Mouse (Mus musculus) forebrain, embryonic 15.5 days (tissue): ENCODE data around the gene Cdkn2aipnl. TPM values are rescaled to one million over a fixed set of nuclear protein-coding genes. Genes with fewer than 3 reads are reported as not detected.

Experiments
- ATAC-seq: fragments of 200-750 bp; cut with Nextera tagmentation; replicated peaks from 2 replicates; pipeline ENCODE4 v1.8.0; 2017; ENCODE audit warnings: mild to moderate bottlenecking, moderate TSS enrichment, moderate library complexity
- H3K27ac ChIP-seq: fragments of 300-500 bp; sonication (generic); replicated peaks from 2 replicates; pipeline ENCODE4 v1.5.1; 2015; ENCODE audit warnings: mild to moderate bottlenecking, inconsistent platforms
- H3K27me3 ChIP-seq: fragments of 300-500 bp; sonication (generic); 2 replicates; pipeline ENCODE4 v1.6.1; 2015; ENCODE audit warnings: inconsistent platforms
- H3K36me3 ChIP-seq: fragments of 300-500 bp; sonication (generic); 2 replicates; pipeline ENCODE4 v1.6.1; 2015; ENCODE audit warnings: mild to moderate bottlenecking, inconsistent platforms
- H3K4me1 ChIP-seq: fragments of 300-500 bp; sonication (generic); 2 replicates; pipeline ENCODE4 v1.6.1; 2015; ENCODE audit warnings: inconsistent platforms
- H3K4me2 ChIP-seq: fragments of 300-500 bp; sonication (generic); replicated peaks from 2 replicates; pipeline ENCODE4 v1.6.1; 2015; ENCODE audit warnings: mild to moderate bottlenecking, inconsistent platforms
- H3K4me3 ChIP-seq: fragments of 300-500 bp; sonication (generic); 2 replicates; pipeline ENCODE4 v1.5.1; 2015; ENCODE audit warnings: mild to moderate bottlenecking, inconsistent platforms
- H3K9ac ChIP-seq: fragments of 300-500 bp; sonication (generic); replicated peaks from 2 replicates; pipeline ENCODE4 v1.6.1; 2015; ENCODE audit warnings: mild to moderate bottlenecking, inconsistent platforms
- H3K9me3 ChIP-seq: fragments of 300-500 bp; sonication (generic); 2 replicates; pipeline ENCODE4 v1.6.1; 2016; ENCODE audit warnings: inconsistent platforms
- WGBS: fragments of 180-500 bp; shearing (Covaris S2); methylation state at CpG from one replicate; pipeline ENCODE4 v1.1.7; 2015; ENCODE audit warnings: mixed read lengths; 5-methylcytosine and 5-hydroxymethylcytosine counted together
- polyA plus RNA-seq: library from polyadenylated mRNA; unstranded; fragments of >200 nt; fragmentation: Nextera tagmentation; extraction: Ambion mirVana; gene quantifications from 2 replicates; pipeline ENCODE4 v1.2.1, GENCODE M21; 2015

The Cdkn2aipnl gene
- polyA plus RNA-seq, 1 experiment from 2014 or later: 118 TPM

- Histone ChIP-seq H3K27me3 (no peaks in the 10 kb centered on the region), H3K4me2 (peak overlapping the region; percentile 88), H3K9me3 (no peaks in the 10 kb centered on the region), H3K4me1 (peaks cover 46% of the 10 kb centered on the region), H3K9ac (peak overlapping the region; percentile 91), H3K27ac (peak overlapping the region; percentile 98), H3K4me3 (peak overlapping the region; percentile 65), H3K36me3 (peaks cover 28% of the 10 kb centered on the region)
- peak; percentile 40 for ATAC-seq
- WGBS: under 1% methylated on average over 29 of the region's 29 CpGs
Observed at GRCm38 (mm10) chr11:51999611-52000289, 32.3 kb downstream of the Cdkn2aipnl start.

GRCm38 (mm10) chr11:52000290-52000962 lies 33.0 kb downstream of the Cdkn2aipnl start, which contains the start of gene Ube2b:
Gene Ube2b, minus strand, starts transcription at chr11:52000762.
- peaks cover 22% of the 10 kb centered on the region for H3K36me3 ChIP-seq
- H3K4me1 ChIP-seq: peaks cover 50% of the 10 kb centered on the region
- peak; percentile 79 for ATAC-seq
- peak within 1 kb of the TSS; percentile 98 for H3K27ac ChIP-seq
- peak within 1 kb of the TSS; percentile 91 for H3K9ac ChIP-seq
- WGBS: under 1% methylated on average over 63 of the region's 63 CpGs
- no peaks in the 10 kb centered on the region for H3K9me3 ChIP-seq
- peak within 1 kb of the TSS; percentile 88 for H3K4me2 ChIP-seq
- peak within 1 kb of the TSS; percentile 65 for H3K4me3 ChIP-seq
- no peaks in the 10 kb centered on the region for H3K27me3 ChIP-seq

GRCm38 (mm10) chr11:52001341-52001740 lies 33.9 kb downstream of the Cdkn2aipnl start:
- Histone ChIP-seq H3K4me3 (peak overlapping the region; percentile 65), H3K9ac (no peak overlapping the region), H3K27ac (peak overlapping the region; percentile 98), H3K9me3 (no peaks in the 10 kb centered on the region), H3K4me2 (peak overlapping the region; percentile 51), H3K36me3 (peaks cover 14% of the 10 kb centered on the region), H3K4me1 (peaks cover 56% of the 10 kb centered on the region), H3K27me3 (no peaks in the 10 kb centered on the region)
- no peak for ATAC-seq
- WGBS: 57% methylated on average over 10 of the region's 10 CpGs

GRCm38 (mm10) chr11:52001861-52002260 lies 34.4 kb downstream of the Cdkn2aipnl start:
- peaks cover 51% of the 10 kb centered on the region for H3K4me1 ChIP-seq
- H3K4me3 ChIP-seq: no peak overlapping the region
- no peak overlapping the region for H3K9ac ChIP-seq
- no peaks in the 10 kb centered on the region for H3K9me3 ChIP-seq
- H3K4me2 ChIP-seq: no peak overlapping the region
- ATAC-seq: no peak
- H3K27ac ChIP-seq: no peak overlapping the region
- H3K36me3 ChIP-seq: peaks cover 9% of the 10 kb centered on the region
- no peaks in the 10 kb centered on the region for H3K27me3 ChIP-seq
- 94% methylated on average over 8 of the region's 8 CpGs for WGBS

- H3K9me3 ChIP-seq: no peaks in the 10 kb centered on the region
- no peak for ATAC-seq
- H3K4me3 ChIP-seq: peak overlapping the region; percentile 98
- peak overlapping the region; percentile 94 for H3K27ac ChIP-seq
- peaks cover 40% of the 10 kb centered on the region for H3K4me1 ChIP-seq
- peak overlapping the region; percentile 57 for H3K4me2 ChIP-seq
- H3K36me3 ChIP-seq: no peaks in the 10 kb centered on the region
- H3K9ac ChIP-seq: no peak overlapping the region
- 81% methylated on average over 13 of the region's 13 CpGs for WGBS
- H3K27me3 ChIP-seq: no peaks in the 10 kb centered on the region
Observed at GRCm38 (mm10) chr11:52002842-52003504, 35.5 kb downstream of the Cdkn2aipnl start.

DNA sequence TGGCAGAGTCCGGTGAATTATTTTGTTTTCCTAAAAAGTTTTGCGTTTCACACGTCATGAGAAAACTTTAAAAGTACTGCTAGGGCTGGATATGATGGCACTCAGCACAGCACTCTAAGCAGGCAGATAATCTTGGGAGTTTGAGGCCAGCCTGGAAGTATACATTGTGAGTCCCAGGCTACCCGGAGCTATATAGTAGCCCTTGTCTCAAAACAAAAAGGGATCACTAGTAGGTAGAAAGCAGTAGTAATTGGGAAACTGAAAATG lies 36.0 kb downstream of the Cdkn2aipnl start:
- peak; percentile 3; the same call in 1 of the 2 replicates for ATAC-seq
- Histone ChIP-seq H3K4me2 (peak overlapping the region; percentile 57), H3K9ac (peak overlapping the region; percentile 95), H3K4me3 (peak overlapping the region; percentile 98), H3K27ac (peak overlapping the region; percentile 94), H3K4me1 (peaks cover 35% of the 10 kb centered on the region), H3K9me3 (no peaks in the 10 kb centered on the region), H3K27me3 (no peaks in the 10 kb centered on the region), H3K36me3 (peaks cover 4% of the 10 kb centered on the region; the same call in 1 of the 2 replicates)
- 23% methylated on average over 4 of the region's 4 CpGs for WGBS

- peak; percentile 89 for ATAC-seq
- H3K27me3 ChIP-seq: no peaks in the 10 kb centered on the region
- H3K4me3 ChIP-seq: peak within 1 kb of the TSS; percentile 98
- peak within 1 kb of the TSS; percentile 57 for H3K4me2 ChIP-seq
- H3K27ac ChIP-seq: peak within 1 kb of the TSS; percentile 94
- H3K9me3 ChIP-seq: no peaks in the 10 kb centered on the region
- H3K4me1 ChIP-seq: peaks cover 30% of the 10 kb centered on the region
- peaks cover 5% of the 10 kb centered on the region; the same call in 1 of the 2 replicates for H3K36me3 ChIP-seq
- under 1% methylated on average over 49 of the region's 51 CpGs for WGBS
- H3K9ac ChIP-seq: peak within 1 kb of the TSS; percentile 95
Observed at GRCm38 (mm10) chr11:52003772-52004528, 36.5 kb downstream of the Cdkn2aipnl start, which contains the start of gene Cdkl3. Gene Cdkl3, plus strand, starts transcription at chr11:52004221.

DNA sequence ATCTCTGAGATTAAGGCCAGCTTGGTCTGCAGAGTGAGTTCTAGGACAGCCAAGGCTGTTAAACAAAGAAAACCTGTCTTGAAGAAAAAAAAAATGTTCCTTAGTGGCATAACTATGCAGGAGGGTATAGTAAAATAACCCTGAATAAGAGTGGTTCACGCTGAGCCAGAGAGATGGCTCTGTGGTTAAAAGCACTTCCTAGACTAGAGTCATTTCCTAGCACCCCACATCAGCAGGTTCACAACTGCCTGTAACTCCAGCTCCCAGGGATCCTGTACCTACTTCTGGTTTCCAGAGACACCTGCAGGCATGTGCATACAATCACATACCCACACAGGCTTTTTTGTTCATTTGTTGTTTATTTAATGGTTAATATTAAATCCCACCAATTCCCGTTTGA lies 38.1 kb downstream of the Cdkn2aipnl start:
- peak overlapping the region; percentile 19; the same call in 1 of the 2 replicates for H3K4me2 ChIP-seq
- peaks cover 5% of the 10 kb centered on the region; the same call in 1 of the 2 replicates for H3K36me3 ChIP-seq
- no peak overlapping the region for H3K9ac ChIP-seq
- WGBS: 75% methylated on average over 2 of the region's 2 CpGs
- no peaks in the 10 kb centered on the region for H3K27me3 ChIP-seq
- peak overlapping the region; percentile 7; the same call in 1 of the 2 replicates for H3K4me3 ChIP-seq
- peaks cover 25% of the 10 kb centered on the region for H3K4me1 ChIP-seq
- no peak for ATAC-seq
- H3K9me3 ChIP-seq: no peaks in the 10 kb centered on the region
- no peak overlapping the region for H3K27ac ChIP-seq

GRCm38 (mm10) chr11:52011011-52011410 lies 43.5 kb downstream of the Cdkn2aipnl start:
- H3K9ac ChIP-seq: no peak overlapping the region
- H3K27me3 ChIP-seq: no peaks in the 10 kb centered on the region
- ATAC-seq: no peak
- no peaks in the 10 kb centered on the region for H3K4me1 ChIP-seq
- H3K4me3 ChIP-seq: no peak overlapping the region
- H3K9me3 ChIP-seq: no peaks in the 10 kb centered on the region
- H3K4me2 ChIP-seq: no peak overlapping the region
- WGBS: 85% methylated on average over 11 of the region's 11 CpGs
- H3K36me3 ChIP-seq: peaks cover 5% of the 10 kb centered on the region; the same call in 1 of the 2 replicates
- no peak overlapping the region for H3K27ac ChIP-seq

DNA sequence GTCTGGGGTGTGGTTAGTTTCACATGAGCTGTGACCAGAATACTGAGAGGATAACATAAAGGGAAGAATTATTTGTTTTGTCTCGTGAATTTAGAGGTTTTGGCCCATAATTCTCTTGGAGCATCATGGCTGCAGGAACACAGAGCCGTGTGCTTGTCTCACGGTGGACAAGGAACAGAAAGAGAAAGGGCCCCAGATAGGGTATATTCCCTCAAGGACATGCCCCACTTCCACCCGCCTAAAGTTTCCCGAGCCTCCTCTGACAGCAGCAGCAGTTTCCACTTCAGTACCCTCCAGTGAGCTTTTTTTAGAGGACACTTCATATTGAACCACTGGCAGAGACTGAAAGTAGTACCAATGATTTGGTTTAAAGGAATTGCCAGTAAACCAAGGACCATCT lies 44.1 kb downstream of the Cdkn2aipnl start:
- no peak for ATAC-seq
- WGBS: 69% methylated on average over 5 of the region's 5 CpGs
- Histone ChIP-seq H3K9ac (no peak overlapping the region), H3K36me3 (peaks cover 5% of the 10 kb centered on the region; the same call in 1 of the 2 replicates), H3K4me2 (no peak overlapping the region), H3K4me1 (no peaks in the 10 kb centered on the region), H3K9me3 (no peaks in the 10 kb centered on the region), H3K27ac (no peak overlapping the region), H3K4me3 (no peak overlapping the region), H3K27me3 (no peaks in the 10 kb centered on the region)

GRCm38 (mm10) chr11:52018217-52018616 lies 50.8 kb downstream of the Cdkn2aipnl start:
- H3K4me1 ChIP-seq: no peaks in the 10 kb centered on the region
- 92% methylated on average over 9 of the region's 9 CpGs for WGBS
- ATAC-seq: no peak
- H3K9ac ChIP-seq: no peak overlapping the region
- no peaks in the 10 kb centered on the region for H3K9me3 ChIP-seq
- H3K27ac ChIP-seq: no peak overlapping the region
- H3K27me3 ChIP-seq: no peaks in the 10 kb centered on the region
- no peaks in the 10 kb centered on the region for H3K36me3 ChIP-seq
- no peak overlapping the region for H3K4me2 ChIP-seq
- no peak overlapping the region for H3K4me3 ChIP-seq
